Mouse (Mus musculus) heart, embryonic 11.5 days (tissue): ENCODE measurements around the gene Pard3. TPM values are rescaled to one million over a fixed set of nuclear protein-coding genes. Genes with fewer than 3 reads are reported as not detected.

ENCODE experiments used
- ATAC-seq: fragments of 200-750 bp; cut with Nextera tagmentation; replicated peaks from 2 replicates; pipeline ENCODE4 v1.8.0; 2017; ENCODE audit warnings: moderate library complexity; ENCODE audit not compliant: insufficient number of reproducible peaks, low FRiP score, low TSS enrichment
- H3K27ac ChIP-seq: fragments of 300-500 bp; sonication (generic); 2 replicates; pipeline ENCODE4 v1.5.1; 2014; ENCODE audit warnings: mild to moderate bottlenecking, low read depth, low read length
- H3K27me3 ChIP-seq: fragments of 300-500 bp; sonication (generic); 2 replicates; pipeline ENCODE4 v1.6.1; 2014; ENCODE audit warnings: mild to moderate bottlenecking, low read length, mixed read lengths; ENCODE audit not compliant: control insufficient read depth, insufficient read depth
- H3K36me3 ChIP-seq: fragments of 300-500 bp; sonication (generic); 2 replicates; pipeline ENCODE4 v1.6.1; 2014; ENCODE audit warnings: mild to moderate bottlenecking, low read length, moderate library complexity, mixed read lengths; ENCODE audit not compliant: control insufficient read depth, insufficient read depth
- H3K4me1 ChIP-seq: fragments of 300-500 bp; sonication (generic); 2 replicates; pipeline ENCODE4 v1.6.1; 2014; ENCODE audit warnings: low read length; ENCODE audit not compliant: control insufficient read depth, insufficient read depth
- H3K4me2 ChIP-seq: fragments of 300-500 bp; sonication (generic); 2 replicates; pipeline ENCODE4 v1.6.1; 2014; ENCODE audit warnings: mild to moderate bottlenecking, moderate library complexity
- H3K4me3 ChIP-seq: fragments of 300-500 bp; sonication (generic); 2 replicates; pipeline ENCODE4 v1.5.1; 2014; ENCODE audit warnings: low read depth, low read length
- H3K9ac ChIP-seq: fragments of 300-500 bp; sonication (generic); 2 replicates; pipeline ENCODE4 v1.6.1; 2014; ENCODE audit warnings: mild to moderate bottlenecking, low read depth, low read length, moderate library complexity
- H3K9me3 ChIP-seq: fragments of 300-500 bp; sonication (generic); replicated peaks from 2 replicates; pipeline ENCODE4 v1.6.1; 2016; ENCODE audit warnings: low read length; ENCODE audit not compliant: control insufficient read depth
- WGBS: fragments of 180-500 bp; shearing (Covaris S2); extraction: QIAGEN DNeasy Blood & Tissue Kit; methylation state at CpG from one replicate; pipeline ENCODE4 v1.1.7; 2014; ENCODE audit not compliant: insufficient replicate concordance; 5-methylcytosine and 5-hydroxymethylcytosine counted together
- polyA plus RNA-seq: library from polyadenylated mRNA; unstranded; fragments of >200 nt; fragmentation: Nextera tagmentation; extraction: Ambion mirVana; gene quantifications from 2 replicates; pipeline ENCODE4 v1.2.1, GENCODE M21; 2014

Pard3 gene
- polyA plus RNA-seq, 1 experiment from 2014 or later, result 24.0 TPM

- Histone ChIP-seq H3K27me3 (no peaks in the 10 kb centered on the region), H3K9me3 (no peaks in the 10 kb centered on the region), H3K36me3 (no peaks in the 10 kb centered on the region), H3K4me1 (no peaks in the 10 kb centered on the region), H3K4me3 (no peak overlapping the region), H3K9ac (no peak overlapping the region), H3K27ac (no peak overlapping the region), H3K4me2 (no peak overlapping the region)
- WGBS, result 89% methylated on average over 6 of the region's 6 CpGs
- no peak for ATAC-seq
Measured at GRCm38 (mm10) chr8:127452364-127452763, 388.7 kb downstream of the Pard3 start.

- no peak for ATAC-seq
- H3K9ac ChIP-seq, result no peak overlapping the region
Measured at GRCm38 (mm10) chr8:127457901-127458300, 394.2 kb downstream of the Pard3 start.

GRCm38 (mm10) chr8:127461173-127461572 lies 397.5 kb downstream of the Pard3 start:
- H3K9ac ChIP-seq, result no peak overlapping the region
- H3K27ac ChIP-seq, result no peak overlapping the region
- ATAC-seq, result no peak
- no peak overlapping the region for H3K4me3 ChIP-seq
- no peaks in the 10 kb centered on the region for H3K9me3 ChIP-seq
- WGBS, result 66% methylated on average over 3 of the region's 3 CpGs
- no peak overlapping the region for H3K4me2 ChIP-seq
- no peaks in the 10 kb centered on the region for H3K4me1 ChIP-seq
- no peaks in the 10 kb centered on the region for H3K36me3 ChIP-seq
- H3K27me3 ChIP-seq, result no peaks in the 10 kb centered on the region

More at GRCm38 (mm10) chr8:127457901-127458300, 394.2 kb downstream of the Pard3 start:
- 65% methylated on average over 3 of the region's 3 CpGs for WGBS
- Histone ChIP-seq H3K36me3 (no peaks in the 10 kb centered on the region), H3K4me3 (no peak overlapping the region), H3K27me3 (no peaks in the 10 kb centered on the region), H3K4me1 (no peaks in the 10 kb centered on the region), H3K27ac (no peak overlapping the region), H3K9me3 (no peaks in the 10 kb centered on the region), H3K4me2 (no peak overlapping the region)

GRCm38 (mm10) chr8:127462378-127462935 lies 398.8 kb downstream of the Pard3 start:
- Histone ChIP-seq H3K27ac (no peak overlapping the region), H3K4me1 (no peaks in the 10 kb centered on the region), H3K36me3 (no peaks in the 10 kb centered on the region), H3K4me3 (no peak overlapping the region), H3K9ac (no peak overlapping the region), H3K9me3 (no peaks in the 10 kb centered on the region), H3K4me2 (no peak overlapping the region), H3K27me3 (no peaks in the 10 kb centered on the region)
- ATAC-seq, result no peak
- 71% methylated on average over 2 of the region's 2 CpGs for WGBS

GRCm38 (mm10) chr8:127464300-127464699 lies 400.6 kb downstream of the Pard3 start:
- H3K36me3 ChIP-seq, result no peaks in the 10 kb centered on the region
- H3K4me1 ChIP-seq, result no peaks in the 10 kb centered on the region
- no peaks in the 10 kb centered on the region for H3K9me3 ChIP-seq
- ATAC-seq, result no peak
- 96% methylated on average over 1 of the region's 1 CpGs for WGBS
- no peak overlapping the region for H3K9ac ChIP-seq
- no peak overlapping the region for H3K4me3 ChIP-seq
- no peak overlapping the region for H3K27ac ChIP-seq
- H3K27me3 ChIP-seq, result no peaks in the 10 kb centered on the region
- H3K4me2 ChIP-seq, result no peak overlapping the region

GRCm38 (mm10) chr8:127472204-127472603 lies 408.5 kb downstream of the Pard3 start:
- Histone ChIP-seq H3K27me3 (no peaks in the 10 kb centered on the region), H3K4me2 (no peak overlapping the region), H3K9ac (no peak overlapping the region), H3K36me3 (no peaks in the 10 kb centered on the region), H3K9me3 (no peaks in the 10 kb centered on the region), H3K27ac (no peak overlapping the region), H3K4me3 (no peak overlapping the region), H3K4me1 (peaks cover 4% of the 10 kb centered on the region)
- 15% methylated on average over 2 of the region's 2 CpGs for WGBS
- 0 out of 2 replicates have a peak, but pooled peaks have one; percentile 35 for ATAC-seq

GRCm38 (mm10) chr8:127480003-127480402 lies 416.3 kb downstream of the Pard3 start:
- H3K36me3 ChIP-seq, result no peaks in the 10 kb centered on the region; the same call in 1 of the 2 replicates
- H3K4me3 ChIP-seq, result no peak overlapping the region
- no peak overlapping the region for H3K4me2 ChIP-seq
- no peak for ATAC-seq
- 46% methylated on average over 2 of the region's 2 CpGs for WGBS
- peaks cover 9% of the 10 kb centered on the region; the same call in 1 of the 2 replicates for H3K4me1 ChIP-seq
- H3K27ac ChIP-seq, result no peak overlapping the region
- H3K27me3 ChIP-seq, result no peaks in the 10 kb centered on the region
- H3K9ac ChIP-seq, result no peak overlapping the region
- H3K9me3 ChIP-seq, result no peaks in the 10 kb centered on the region

GRCm38 (mm10) chr8:127485618-127486017 lies 421.9 kb downstream of the Pard3 start:
- no peaks in the 10 kb centered on the region; the same call in 1 of the 2 replicates for H3K36me3 ChIP-seq
- no peak overlapping the region for H3K4me3 ChIP-seq
- no peaks in the 10 kb centered on the region for H3K27me3 ChIP-seq
- H3K4me2 ChIP-seq, result no peak overlapping the region
- H3K4me1 ChIP-seq, result no peaks in the 10 kb centered on the region
- ATAC-seq, result no peak
- H3K9ac ChIP-seq, result no peak overlapping the region
- 80% methylated on average over 5 of the region's 5 CpGs for WGBS
- no peak overlapping the region for H3K27ac ChIP-seq
- no peaks in the 10 kb centered on the region for H3K9me3 ChIP-seq

GRCm38 (mm10) chr8:127491963-127492362 lies 428.3 kb downstream of the Pard3 start:
- Histone ChIP-seq H3K4me3 (no peak overlapping the region), H3K4me2 (no peak overlapping the region), H3K9me3 (no peaks in the 10 kb centered on the region), H3K27me3 (no peaks in the 10 kb centered on the region), H3K9ac (no peak overlapping the region), H3K27ac (no peak overlapping the region), H3K36me3 (no peaks in the 10 kb centered on the region), H3K4me1 (no peaks in the 10 kb centered on the region)
- WGBS, result 84% methylated on average over 6 of the region's 6 CpGs
- no peak for ATAC-seq
